Mouse (Mus musculus): Measurements from ENCODE around the gene Grid1. TPM values are rescaled to one million over a fixed set of nuclear protein-coding genes. Genes with fewer than 3 reads are reported as not detected.
A peak's percentile ranks its signal among the peaks of the same experiment; 100 is the strongest.

Grid1 gene
- total and polyA plus RNA-seq, 2 experiments from 2014 or later: 10.5 to 39.4 TPM

- H3K4me2 ChIP-seq (ENCODE audit: low read depth, low read length, poor library complexity, severe bottlenecking): no peak overlapping the region
- peak; percentile 80 for ATAC-seq (ENCODE audit: low FRiP score)
- TF ChIP-seq CTCF (IDR thresholded peaks at IDR 0.05): no peak
- H3K27me3 ChIP-seq (ENCODE audit: insufficient read depth, low read length): no peaks in the 10 kb centered on the region
- peak; percentile 55 for DNase-seq (ENCODE audit: low spot score)
- peaks cover 14% of the 10 kb centered on the region; the same call in 1 of the 2 replicates for H3K4me1 ChIP-seq (ENCODE audit: insufficient read depth, low read length)
- WGBS: 10% methylated on average over 4 of the region's 4 CpGs
- H3K9ac ChIP-seq (replicated peaks; ENCODE audit: low read length, poor library complexity, severe bottlenecking): no peak overlapping the region
- H3K4me3 ChIP-seq (ENCODE audit: low read depth, low read length): no peak overlapping the region
- peak overlapping the region; percentile 32; the same call in 1 of the 2 replicates for H3K27ac ChIP-seq (ENCODE audit: low read depth, low read length)
- no peaks in the 10 kb centered on the region for H3K9me3 ChIP-seq (ENCODE audit: low read length)
- no peaks in the 10 kb centered on the region for H3K36me3 ChIP-seq (ENCODE audit: insufficient read depth, low read length)
Measured at GRCm38 (mm10) chr14:34908804-34909203, 88.9 kb downstream of the Grid1 start.

GRCm38 (mm10) chr14:34916315-34916714 is 96.4 kb downstream of the Grid1 start:
- no peak for DNase-seq (ENCODE audit: low spot score)
- Histone ChIP-seq H3K9me3 (ENCODE audit: low read length) (no peaks in the 10 kb centered on the region), H3K9ac (replicated peaks; ENCODE audit: low read length, poor library complexity, severe bottlenecking) (no peak overlapping the region), H3K27me3 (ENCODE audit: insufficient read depth, low read length) (no peaks in the 10 kb centered on the region), H3K36me3 (ENCODE audit: insufficient read depth, low read length) (no peaks in the 10 kb centered on the region), H3K4me2 (ENCODE audit: low read depth, low read length, poor library complexity, severe bottlenecking) (no peak overlapping the region), H3K4me1 (ENCODE audit: insufficient read depth, low read length) (0 out of 2 replicates have a peak, but pooled peaks cover 6% of the 10 kb centered on the region), H3K27ac (ENCODE audit: low read depth, low read length) (no peak overlapping the region), H3K4me3 (ENCODE audit: low read depth, low read length) (no peak overlapping the region)
- TF ChIP-seq CTCF (IDR thresholded peaks at IDR 0.05): no peak
- ATAC-seq (ENCODE audit: low FRiP score): no peak
- WGBS: 76% methylated on average over 6 of the region's 6 CpGs

- ATAC-seq (ENCODE audit: low FRiP score): no peak
- Histone ChIP-seq H3K9me3 (ENCODE audit: low read length) (no peaks in the 10 kb centered on the region), H3K27me3 (ENCODE audit: insufficient read depth, low read length) (no peaks in the 10 kb centered on the region), H3K27ac (ENCODE audit: low read depth, low read length) (no peak overlapping the region), H3K4me2 (ENCODE audit: low read depth, low read length, poor library complexity, severe bottlenecking) (no peak overlapping the region), H3K4me1 (ENCODE audit: insufficient read depth, low read length) (0 out of 2 replicates have a peak, but pooled peaks cover 6% of the 10 kb centered on the region), H3K4me3 (ENCODE audit: low read depth, low read length) (no peak overlapping the region), H3K36me3 (ENCODE audit: insufficient read depth, low read length) (no peaks in the 10 kb centered on the region), H3K9ac (replicated peaks; ENCODE audit: low read length, poor library complexity, severe bottlenecking) (no peak overlapping the region)
- TF ChIP-seq CTCF (IDR thresholded peaks at IDR 0.05): no peak
- DNase-seq (ENCODE audit: low spot score): no peak
- WGBS: 72% methylated on average over 1 of the region's 1 CpGs
Measured at GRCm38 (mm10) chr14:34917111-34917510, 97.2 kb downstream of the Grid1 start.

GRCm38 (mm10) chr14:34919221-34919620 is 99.3 kb downstream of the Grid1 start:
- no peak for ATAC-seq (ENCODE audit: low FRiP score)
- Histone ChIP-seq H3K27me3 (ENCODE audit: insufficient read depth, low read length) (no peaks in the 10 kb centered on the region), H3K4me1 (ENCODE audit: insufficient read depth, low read length) (0 out of 2 replicates have a peak, but pooled peaks cover 6% of the 10 kb centered on the region), H3K27ac (ENCODE audit: low read depth, low read length) (no peak overlapping the region), H3K36me3 (ENCODE audit: insufficient read depth, low read length) (no peaks in the 10 kb centered on the region), H3K4me3 (ENCODE audit: low read depth, low read length) (no peak overlapping the region), H3K9me3 (ENCODE audit: low read length) (no peaks in the 10 kb centered on the region), H3K9ac (replicated peaks; ENCODE audit: low read length, poor library complexity, severe bottlenecking) (no peak overlapping the region), H3K4me2 (ENCODE audit: low read depth, low read length, poor library complexity, severe bottlenecking) (no peak overlapping the region)
- TF ChIP-seq CTCF (IDR thresholded peaks at IDR 0.05): no peak
- no peak for DNase-seq (ENCODE audit: low spot score)
- 38% methylated on average over 6 of the region's 6 CpGs for WGBS

GRCm38 (mm10) chr14:34921265-34921664 is 101.4 kb downstream of the Grid1 start:
- DNase-seq (ENCODE audit: low spot score) (no peak), ATAC-seq (ENCODE audit: low FRiP score) (no peak)
- Histone ChIP-seq H3K4me1 (ENCODE audit: insufficient read depth, low read length) (0 out of 2 replicates have a peak, but pooled peaks cover 6% of the 10 kb centered on the region), H3K9ac (replicated peaks; ENCODE audit: low read length, poor library complexity, severe bottlenecking) (no peak overlapping the region), H3K36me3 (ENCODE audit: insufficient read depth, low read length) (no peaks in the 10 kb centered on the region), H3K4me3 (ENCODE audit: low read depth, low read length) (no peak overlapping the region), H3K27me3 (ENCODE audit: insufficient read depth, low read length) (no peaks in the 10 kb centered on the region), H3K4me2 (ENCODE audit: low read depth, low read length, poor library complexity, severe bottlenecking) (no peak overlapping the region), H3K27ac (ENCODE audit: low read depth, low read length) (no peak overlapping the region), H3K9me3 (ENCODE audit: low read length) (no peaks in the 10 kb centered on the region)
- WGBS: 87% methylated on average over 9 of the region's 9 CpGs
- TF ChIP-seq CTCF (IDR thresholded peaks at IDR 0.05): no peak

GRCm38 (mm10) chr14:34925021-34925420 is 105.1 kb downstream of the Grid1 start:
- no peak for DNase-seq (ENCODE audit: low spot score)
- no peak for ATAC-seq (ENCODE audit: low FRiP score)
- Histone ChIP-seq H3K4me1 (ENCODE audit: insufficient read depth, low read length) (peaks cover 1% of the 10 kb centered on the region; the same call in 1 of the 2 replicates), H3K4me2 (ENCODE audit: low read depth, low read length, poor library complexity, severe bottlenecking) (no peak overlapping the region), H3K4me3 (ENCODE audit: low read depth, low read length) (no peak overlapping the region), H3K36me3 (ENCODE audit: insufficient read depth, low read length) (no peaks in the 10 kb centered on the region), H3K9me3 (ENCODE audit: low read length) (no peaks in the 10 kb centered on the region), H3K27me3 (ENCODE audit: insufficient read depth, low read length) (no peaks in the 10 kb centered on the region), H3K9ac (replicated peaks; ENCODE audit: low read length, poor library complexity, severe bottlenecking) (no peak overlapping the region), H3K27ac (ENCODE audit: low read depth, low read length) (no peak overlapping the region)
- TF ChIP-seq CTCF (IDR thresholded peaks at IDR 0.05): no peak
- 79% methylated on average over 5 of the region's 5 CpGs for WGBS
